In the genomic region with DNA sequence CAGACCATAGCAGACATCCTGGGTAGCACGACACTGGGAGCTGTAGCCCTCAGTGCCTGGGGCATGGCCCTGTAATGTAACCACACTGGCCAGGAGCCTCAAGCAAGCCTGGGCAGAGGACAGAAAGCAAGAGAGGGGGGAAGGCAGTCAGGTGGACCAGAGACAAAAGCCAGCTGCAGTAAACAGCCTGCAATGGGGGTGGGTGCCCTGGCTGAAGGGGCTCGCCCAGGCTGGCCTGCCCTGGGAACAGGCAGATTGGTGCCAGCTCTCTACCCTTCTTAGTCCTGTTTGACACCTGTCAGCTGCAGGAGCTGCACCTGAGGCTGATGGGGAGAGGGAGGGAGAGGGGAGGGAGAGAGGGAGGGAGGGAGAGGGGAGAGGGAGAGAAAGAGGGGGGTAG, we compare ENCODE assay signal across 18 mouse cellular contexts. TPM values are rescaled to one million over a fixed set of nuclear protein-coding genes. Genes with fewer than 3 reads are reported as not detected.
A peak's percentile ranks its signal among the peaks of the same experiment; 100 is the strongest.
DNase-seq lines count a peak whose midpoint lies in the region; ATAC-seq and TF ChIP-seq lines count a peak whose summit lies in the region.
"Had no signal": no experiment of that assay in that cellular context is flagged by ENCODE, and none has a peak within 500 bp of the region (broad histone marks: within the 10 kb centered on the region; RNA-seq: fewer than 3 reads in every experiment).

No protein-coding gene starts in this region.

- peaks cover 56% of the 10 kb centered on the region for H3K4me1 ChIP-seq in forebrain, embryonic 12.5 days
- peaks cover 7% of the 10 kb centered on the region; the same call in 1 of the 2 replicates for H3K4me1 ChIP-seq in forebrain, embryonic 11.5 days (replicated peaks; ENCODE audit: control insufficient read depth, insufficient read depth, low read length)
- H3K4me1 ChIP-seq in liver, embryonic 11.5 days (replicated peaks; ENCODE audit: control insufficient read depth, insufficient read depth, low read length), result peaks cover 92% of the 10 kb centered on the region
- peaks cover 11% of the 10 kb centered on the region for H3K4me1 ChIP-seq in cortical plate, adult 2 months (ENCODE audit: control insufficient read depth, insufficient read depth, low read length)
- peaks cover 88 to 94% of the 10 kb centered on the region in 2 experiments for H3K4me1 ChIP-seq in liver, embryonic 14.5 days (replicated peaks; ENCODE audit: control insufficient read depth in 2 of 2, insufficient read depth in 2 of 2, low read length in 1 of 2)
- H3K4me1 ChIP-seq: lung, embryonic 15.5 days had no signal

- no peak for TF ChIP-seq CTCF in cortical plate, adult 2 months (IDR thresholded peaks at IDR 0.05; ENCODE audit: extremely low read depth, insufficient read depth, low read length)
- TF ChIP-seq CTCF in liver, embryonic 14.5 days (IDR thresholded peaks at IDR 0.05; ENCODE audit: low read depth), result no peak

- 49% methylated on average over 2 of the region's 2 CpGs for WGBS in forebrain, embryonic 12.5 days
- 41% methylated on average over 2 of the region's 2 CpGs for WGBS in forebrain, embryonic 11.5 days
- WGBS in liver, embryonic 11.5 days, result 57% methylated on average over 2 of the region's 2 CpGs
- 38% methylated on average over 2 of the region's 2 CpGs for WGBS in liver, embryonic 14.5 days (ENCODE audit: insufficient replicate concordance)

- peak overlapping the region; percentile 33; the same call in 1 of the 2 replicates for H3K27ac ChIP-seq in forebrain, embryonic 12.5 days
- no peak overlapping the region for H3K27ac ChIP-seq in forebrain, embryonic 11.5 days (ENCODE audit: low read depth, low read length)
- peak overlapping the region; percentile 95 for H3K27ac ChIP-seq in liver, embryonic 11.5 days (ENCODE audit: low read depth, low read length)
- 0 out of 2 replicates have a peak overlapping the region, but pooled peaks have one; percentile 17 for H3K27ac ChIP-seq in cortical plate, adult 2 months (ENCODE audit: insufficient read depth, low read length)
- H3K27ac ChIP-seq in liver, embryonic 14.5 days, result peak overlapping the region; percentile 91
- H3K27ac ChIP-seq: hindbrain, embryonic 15.5 days; lung, embryonic 15.5 days had no signal

- TF ChIP-seq EP300 in liver, embryonic 14.5 days (IDR thresholded peaks at IDR 0.05; ENCODE audit: low read depth), result no peak

- H3K9ac ChIP-seq in forebrain, embryonic 12.5 days, result no peak overlapping the region
- no peak overlapping the region for H3K9ac ChIP-seq in forebrain, embryonic 11.5 days (ENCODE audit: low read length)
- peak overlapping the region; percentile 53 for H3K9ac ChIP-seq in liver, embryonic 11.5 days (ENCODE audit: low read depth, low read length)
- 0 out of 2 replicates have a peak overlapping the region, but pooled peaks have one; percentile 23 for H3K9ac ChIP-seq in liver, embryonic 14.5 days (replicated peaks)
- H3K9ac ChIP-seq: hindbrain, embryonic 15.5 days; lung, embryonic 15.5 days had no signal

- no peak for DNase-seq in forebrain, embryonic 11.5 days (ENCODE audit: low spot score)
- no peak for DNase-seq in liver, embryonic 11.5 days (ENCODE audit: low spot score)
- no peak for DNase-seq in liver
- DNase-seq in liver, embryonic 14.5 days (ENCODE audit: low read depth in 3 of 3, low spot score in 3 of 3), result no peak
- no peak for DNase-seq in urinary bladder, postnatal 10 days (ENCODE audit: low spot score)
- DNase-seq in adrenal gland, adult (ENCODE audit: inconsistent age in 2 of 2, low spot score in 1 of 2), result no peak
- DNase-seq: adrenal gland, postnatal 14 days; cerebellum, postnatal 14 days; gastrocnemius, postnatal 14 days had no signal

- peaks cover 11% of the 10 kb centered on the region for H3K36me3 ChIP-seq in forebrain, embryonic 12.5 days (replicated peaks)
- H3K36me3 ChIP-seq in forebrain, embryonic 11.5 days (ENCODE audit: control insufficient read depth, insufficient read depth, low read length), result no peaks in the 10 kb centered on the region; the same call in 1 of the 2 replicates
- H3K36me3 ChIP-seq in liver, embryonic 11.5 days (ENCODE audit: control insufficient read depth, insufficient read depth, low read length), result peaks cover 2% of the 10 kb centered on the region; the same call in 1 of the 2 replicates
- H3K36me3 ChIP-seq in liver, embryonic 14.5 days (replicated peaks; ENCODE audit: control insufficient read depth, insufficient read depth, low read depth), result peaks cover 5% of the 10 kb centered on the region; the same call in 1 of the 2 replicates
- H3K36me3 ChIP-seq: hindbrain, embryonic 15.5 days; lung, embryonic 15.5 days had no signal

- no peak for ATAC-seq in forebrain, embryonic 12.5 days (ENCODE audit: low FRiP score)
- ATAC-seq in forebrain, embryonic 11.5 days (replicated peaks; ENCODE audit: low FRiP score), result no peak
- no peak for ATAC-seq in liver, embryonic 11.5 days (replicated peaks; ENCODE audit: low FRiP score)
- ATAC-seq in liver, embryonic 14.5 days (ENCODE audit: insufficient read depth), result no peak

- H3K4me2 ChIP-seq in forebrain, embryonic 12.5 days, result no peak overlapping the region
- H3K4me2 ChIP-seq in forebrain, embryonic 11.5 days (ENCODE audit: low read depth, low read length, severe bottlenecking), result no peak overlapping the region
- no peak overlapping the region; the same call in 1 of the 2 replicates for H3K4me2 ChIP-seq in liver, embryonic 11.5 days
- H3K4me2 ChIP-seq in liver, embryonic 14.5 days (ENCODE audit: low read depth), result no peak overlapping the region
- H3K4me2 ChIP-seq: hindbrain, embryonic 15.5 days; lung, embryonic 15.5 days had no signal

- H3K4me3 ChIP-seq in forebrain, embryonic 12.5 days (replicated peaks), result no peak overlapping the region
- H3K4me3 ChIP-seq in forebrain, embryonic 11.5 days (ENCODE audit: low read depth, low read length), result no peak overlapping the region
- H3K4me3 ChIP-seq in liver, embryonic 11.5 days (ENCODE audit: low read depth, low read length), result no peak overlapping the region
- no peak overlapping the region for H3K4me3 ChIP-seq in cortical plate, adult 2 months (ENCODE audit: insufficient read depth, low read length)
- H3K4me3 ChIP-seq in liver, embryonic 14.5 days (ENCODE audit: insufficient read depth in 1 of 2, low read depth in 2 of 2, low read length in 2 of 2), result no peak overlapping the region
- H3K4me3 ChIP-seq: hindbrain, embryonic 15.5 days; lung, embryonic 15.5 days had no signal

- H3K27me3 ChIP-seq in forebrain, embryonic 12.5 days, result no peaks in the 10 kb centered on the region
- no peaks in the 10 kb centered on the region for H3K27me3 ChIP-seq in forebrain, embryonic 11.5 days (ENCODE audit: control insufficient read depth, insufficient read depth, low read length)
- no peaks in the 10 kb centered on the region for H3K27me3 ChIP-seq in liver, embryonic 11.5 days (replicated peaks; ENCODE audit: control insufficient read depth, insufficient read depth, low read length)
- no peaks in the 10 kb centered on the region for H3K27me3 ChIP-seq in liver, embryonic 14.5 days (ENCODE audit: control insufficient read depth, insufficient read depth, low read length)
- H3K27me3 ChIP-seq: hindbrain, embryonic 15.5 days; lung, embryonic 15.5 days had no signal

- H3K9me3 ChIP-seq in forebrain, embryonic 12.5 days, result no peaks in the 10 kb centered on the region
- H3K9me3 ChIP-seq in forebrain, embryonic 11.5 days (ENCODE audit: control insufficient read depth, low read length), result no peaks in the 10 kb centered on the region
- H3K9me3 ChIP-seq in liver, embryonic 11.5 days (ENCODE audit: control insufficient read depth, low read length), result no peaks in the 10 kb centered on the region
- no peaks in the 10 kb centered on the region for H3K9me3 ChIP-seq in liver, embryonic 14.5 days (ENCODE audit: control insufficient read depth, low read length)
- H3K9me3 ChIP-seq: hindbrain, embryonic 15.5 days; lung, embryonic 15.5 days had no signal

- no peak for TF ChIP-seq POLR2A in cortical plate, adult 2 months (IDR thresholded peaks at IDR 0.05; ENCODE audit: extremely low read depth, insufficient read depth, low read length)

RNA-seq across cellular contexts. Expression of gene Bcl11a, which starts 50.1 kb away (rescaled TPM):
- 129 and 130 TPM in 2 replicates for polyA plus RNA-seq in forebrain, embryonic 12.5 days (2016; fragmentation: Nextera tagmentation; extraction: Ambion mirVana)
- polyA plus RNA-seq in forebrain, embryonic 11.5 days (2014; fragmentation: Nextera tagmentation; extraction: Ambion mirVana), result 97.0 and 101 TPM in 2 replicates
- 92.2 and 95.4 TPM in 2 replicates for polyA plus RNA-seq in liver, embryonic 11.5 days (2014; fragmentation: Nextera tagmentation; extraction: Ambion mirVana)
- polyA plus RNA-seq in cortical plate, adult 2 months (2012; rRNA removed), result 62.8 and 64.1 TPM in 2 replicates
- polyA plus RNA-seq in liver, embryonic 14.5 days (2012; rRNA removed), result 10.9 and 13.0 TPM in 2 replicates
- polyA plus RNA-seq in liver, embryonic 14.5 days (2014; fragmentation: Nextera tagmentation; extraction: Ambion mirVana), result 29.4 and 33.0 TPM in 2 replicates

RNA-seq across cellular contexts. Expression of gene A830031A19Rik, which starts 53.1 kb away (rescaled TPM):
- polyA plus RNA-seq in forebrain, embryonic 12.5 days (2016; fragmentation: Nextera tagmentation; extraction: Ambion mirVana), result not detected in 2 replicates
- polyA plus RNA-seq in forebrain, embryonic 11.5 days (2014; fragmentation: Nextera tagmentation; extraction: Ambion mirVana), result not detected in 2 replicates
- polyA plus RNA-seq in liver, embryonic 11.5 days (2014; fragmentation: Nextera tagmentation; extraction: Ambion mirVana), result not detected in 2 replicates
- 1.2 and 1.6 TPM in 2 replicates for polyA plus RNA-seq in cortical plate, adult 2 months (2012; rRNA removed)
- not detected in 2 replicates for polyA plus RNA-seq in liver, embryonic 14.5 days (2012; rRNA removed)
- not detected in 2 replicates for polyA plus RNA-seq in liver, embryonic 14.5 days (2014; fragmentation: Nextera tagmentation; extraction: Ambion mirVana)
- polyA plus RNA-seq: embryonic facial prominence, embryonic 11.5 days; heart, embryonic 14.5 days; hindbrain, embryonic 15.5 days; kidney, embryonic 16.5 days; lung, embryonic 15.5 days; testis, adult 2 months; urinary bladder, adult 2 months had no signal

Comparison
In these comparisons a context has a peak if more than half of its experiments do, and no peak if none do; other contexts are left out.
1. H3K9ac ChIP-seq: peak in liver, embryonic 11.5 days (single experiment) and liver, embryonic 14.5 days (single experiment); none in forebrain, embryonic 12.5 days (single experiment) and forebrain, embryonic 11.5 days (single experiment).